ENCODE assay signal across 10 mouse cellular contexts in the genomic region with DNA sequence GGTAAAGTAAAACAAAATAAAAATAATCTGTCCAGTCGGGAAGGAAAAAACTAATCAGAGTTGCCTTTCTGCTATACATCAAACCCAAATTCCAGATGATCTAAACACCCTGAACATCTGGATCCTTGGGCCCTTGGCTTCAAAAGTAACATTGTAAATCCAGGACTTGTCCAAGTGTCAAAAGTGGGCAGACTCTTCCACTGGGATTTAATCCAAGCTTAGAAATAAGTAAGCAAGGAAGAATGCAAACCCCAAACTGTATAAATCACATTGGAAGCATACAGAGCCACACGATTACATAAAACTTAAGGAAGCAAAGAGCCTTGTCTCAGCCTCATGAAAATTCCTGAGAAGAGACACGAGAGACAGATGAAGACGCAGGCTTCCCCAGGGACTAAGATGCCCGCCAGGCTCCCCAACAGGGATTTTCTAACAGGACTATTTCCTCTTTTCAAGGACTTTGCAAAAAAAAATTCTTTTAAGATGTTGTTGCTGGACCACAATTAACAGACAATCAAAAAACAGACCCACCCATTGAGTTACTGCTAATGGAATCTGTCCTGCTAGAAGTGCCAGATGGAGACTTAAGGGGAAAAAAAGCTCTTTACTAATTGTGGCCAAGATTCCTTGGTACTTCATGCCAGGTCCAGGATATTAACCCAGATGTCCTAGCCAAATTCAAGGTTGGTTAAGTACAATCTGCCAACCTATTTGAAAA. TPM values are rescaled to one million over a fixed set of nuclear protein-coding genes. Genes with fewer than 3 reads are reported as not detected.
A peak's percentile ranks its signal among the peaks of the same experiment; 100 is the strongest.
DNase-seq lines count a peak whose midpoint lies in the region; ATAC-seq lines count a peak whose summit lies in the region.
"Had no signal": no experiment of that assay in that cellular context is flagged by ENCODE, and none has a peak within 500 bp of the region (broad histone marks: within the 10 kb centered on the region; RNA-seq: fewer than 3 reads in every experiment).

No protein-coding gene starts in this region.

- H3K27ac ChIP-seq in forebrain, embryonic 14.5 days (ENCODE audit: low read depth, low read length): peak overlapping the region; percentile 2; the same call in 1 of the 2 replicates
- H3K27ac ChIP-seq in forebrain, embryonic 10.5 days: no peak overlapping the region
- peak overlapping the region; percentile 56; the same call in 1 of the 2 replicates for H3K27ac ChIP-seq in kidney, embryonic 15.5 days
- H3K27ac ChIP-seq: hindbrain, embryonic 14.5 days had no signal

- peaks cover 16% of the 10 kb centered on the region for H3K4me1 ChIP-seq in forebrain, embryonic 14.5 days (ENCODE audit: control insufficient read depth, insufficient read depth, low read length)
- H3K4me1 ChIP-seq in forebrain, embryonic 10.5 days: peaks cover 32% of the 10 kb centered on the region
- peaks cover 39% of the 10 kb centered on the region for H3K4me1 ChIP-seq in kidney, embryonic 15.5 days

- no peaks in the 10 kb centered on the region for H3K27me3 ChIP-seq in forebrain, embryonic 14.5 days (replicated peaks; ENCODE audit: control insufficient read depth, insufficient read depth, low read length)
- H3K27me3 ChIP-seq in forebrain, embryonic 10.5 days (ENCODE audit: poor library complexity, severe bottlenecking): no peaks in the 10 kb centered on the region
- no peaks in the 10 kb centered on the region for H3K27me3 ChIP-seq in kidney, embryonic 15.5 days

- peak; percentile 82 for DNase-seq in forebrain, embryonic 14.5 days (ENCODE audit: low spot score)
- DNase-seq in forebrain, embryonic 10.5 days (ENCODE audit: extremely low spot score, low spot score): no peak
- DNase-seq in kidney, postnatal 14 days: no peak
- peak; percentile 73 for DNase-seq in MN1 (ENCODE audit: low spot score)
- DNase-seq in cerebellum, postnatal 10 days: peak; percentile 61 to 70
- no peak for DNase-seq in embryo, embryonic 11 days
- DNase-seq: lung, adult 2 months had no signal

- WGBS in forebrain, embryonic 14.5 days: 29% methylated on average over 5 of the region's 5 CpGs
- 78% methylated on average over 5 of the region's 5 CpGs for WGBS in forebrain, embryonic 10.5 days
- 34% methylated on average over 5 of the region's 5 CpGs for WGBS in kidney, embryonic 15.5 days

- H3K4me3 ChIP-seq in forebrain, embryonic 14.5 days (ENCODE audit: low read depth, low read length): no peak overlapping the region
- no peak overlapping the region for H3K4me3 ChIP-seq in forebrain, embryonic 10.5 days
- no peak overlapping the region for H3K4me3 ChIP-seq in kidney, embryonic 15.5 days (replicated peaks)

- no peak overlapping the region for H3K4me2 ChIP-seq in forebrain, embryonic 14.5 days (ENCODE audit: low read length)
- no peak overlapping the region for H3K4me2 ChIP-seq in kidney, embryonic 15.5 days
- H3K4me2 ChIP-seq: hindbrain, embryonic 14.5 days had no signal

- no peak overlapping the region for H3K9ac ChIP-seq in forebrain, embryonic 14.5 days (ENCODE audit: low read length)
- H3K9ac ChIP-seq in kidney, embryonic 15.5 days: no peak overlapping the region
- H3K9ac ChIP-seq: hindbrain, embryonic 14.5 days had no signal

- no peak for ATAC-seq in forebrain, embryonic 14.5 days
- ATAC-seq in kidney, embryonic 15.5 days (replicated peaks; ENCODE audit: low FRiP score): no peak
- no peak for ATAC-seq in megakaryocyte progenitor cell, adult 5-6 weeks (replicated peaks; ENCODE audit: poor library complexity)

- no peaks in the 10 kb centered on the region for H3K9me3 ChIP-seq in forebrain, embryonic 14.5 days (replicated peaks; ENCODE audit: control insufficient read depth, low read length)
- H3K9me3 ChIP-seq in forebrain, embryonic 10.5 days: no peaks in the 10 kb centered on the region
- no peaks in the 10 kb centered on the region for H3K9me3 ChIP-seq in kidney, embryonic 15.5 days (replicated peaks)

- 0 out of 2 replicates have a peak, but pooled peaks cover 3% of the 10 kb centered on the region for H3K36me3 ChIP-seq in forebrain, embryonic 14.5 days (ENCODE audit: control insufficient read depth, insufficient read depth, low read length)
- H3K36me3 ChIP-seq in forebrain, embryonic 10.5 days (replicated peaks): peaks cover 17% of the 10 kb centered on the region
- H3K36me3 ChIP-seq in kidney, embryonic 15.5 days: no peaks in the 10 kb centered on the region

RNA-seq across cellular contexts. Expression of a gene that starts 4.7 kb away (rescaled TPM):
- 45.9 and 55.6 TPM in 2 replicates for polyA plus RNA-seq in forebrain, embryonic 14.5 days (2014; fragmentation: Nextera tagmentation; extraction: Ambion mirVana)
- 55.6 and 55.8 TPM in 2 replicates for polyA plus RNA-seq in forebrain, embryonic 10.5 days (2016; fragmentation: Nextera tagmentation; extraction: Ambion mirVana)
- 34.0 and 34.1 TPM in 2 replicates for polyA plus RNA-seq in kidney, embryonic 15.5 days (2015; fragmentation: Nextera tagmentation; extraction: Ambion mirVana)
- total RNA-seq in megakaryocyte progenitor cell, adult 5-6 weeks (2015): 45.7 and 46.4 TPM in 2 replicates
- 72.5 and 98.3 TPM in 2 replicates for total RNA-seq in megakaryocyte progenitor cell, adult 5-6 weeks (2017)

RNA-seq across cellular contexts. Expression of a gene that starts 41.2 kb away (rescaled TPM):
- polyA plus RNA-seq in forebrain, embryonic 14.5 days (2014; fragmentation: Nextera tagmentation; extraction: Ambion mirVana): 70.3 and 79.8 TPM in 2 replicates
- polyA plus RNA-seq in forebrain, embryonic 10.5 days (2016; fragmentation: Nextera tagmentation; extraction: Ambion mirVana): 90.6 and 92.2 TPM in 2 replicates
- polyA plus RNA-seq in kidney, embryonic 15.5 days (2015; fragmentation: Nextera tagmentation; extraction: Ambion mirVana): 82.7 and 83.5 TPM in 2 replicates
- total RNA-seq in megakaryocyte progenitor cell, adult 5-6 weeks (2015): 50.8 and 52.0 TPM in 2 replicates
- 103 and 131 TPM in 2 replicates for total RNA-seq in megakaryocyte progenitor cell, adult 5-6 weeks (2017)

Comparison
In these comparisons a context has a peak if more than half of its experiments do, and no peak if none do; other contexts are left out.
1. DNase-seq: peak in forebrain, embryonic 14.5 days (single experiment), MN1 (single experiment) and cerebellum, postnatal 10 days (2 of 2); none in forebrain, embryonic 10.5 days (single experiment), kidney, postnatal 14 days (single experiment) and embryo, embryonic 11 days (single experiment).